Mouse (Mus musculus) olfactory bulb, adult 2 months (tissue): Measurements from ENCODE around the gene E030018B13Rik. TPM values are rescaled to one million over a fixed set of nuclear protein-coding genes. Genes with fewer than 3 reads are reported as not detected.

ENCODE experiments used
- H3K27ac ChIP-seq: fragments of 200-500 bp; 2 replicates; pipeline ENCODE4 v1.5.1; 2012; ENCODE audit warnings: low read depth, low read length; ENCODE audit not compliant: insufficient read depth
- H3K4me1 ChIP-seq: fragments of 200-500 bp; 2 replicates; pipeline ENCODE4 v1.6.1; 2012; ENCODE audit warnings: low read length; ENCODE audit not compliant: control insufficient read depth, insufficient read depth
- H3K4me3 ChIP-seq: fragments of 200-500 bp; 2 replicates; pipeline ENCODE4 v1.5.1; 2012; ENCODE audit warnings: mild to moderate bottlenecking, low read depth, low read length, moderate library complexity; ENCODE audit not compliant: insufficient read depth
- CTCF ChIP-seq: fragments of 200-500 bp; IDR thresholded peaks from 2 replicates; pipeline ENCODE4 v1.5.1; 2012; ENCODE audit warnings: low read depth, mild to moderate bottlenecking, low read length, moderate library complexity; ENCODE audit not compliant: insufficient read depth
- POLR2A ChIP-seq: fragments of 200-500 bp; IDR thresholded peaks from 2 replicates; pipeline ENCODE4 v1.6.1; 2012; ENCODE audit warnings: mild to moderate bottlenecking, low read depth, low read length, moderate library complexity; ENCODE audit not compliant: insufficient read depth
- WGBS: fragments of 180-500 bp; shearing (Covaris S2); methylation state at CpG from one replicate; pipeline ENCODE4 v1.1.7; 2018; 5-methylcytosine and 5-hydroxymethylcytosine counted together
- polyA plus RNA-seq: library from polyadenylated mRNA; stranded (reverse); fragments of >200 nt; gene quantifications from 2 replicates; pipeline ENCODE4 v1.2.4, GENCODE M21; 2012; ENCODE audit warnings: low replicate concordance; ENCODE audit not compliant: missing spikeins, insufficient read depth, insufficient read length

The E030018B13Rik gene
- polyA plus RNA-seq, 1 experiment: not detected

- Histone ChIP-seq H3K4me1 (peaks cover 27% of the 10 kb centered on the region), H3K27ac (no peak overlapping the region), H3K4me3 (no peak overlapping the region)
- TF ChIP-seq POLR2A (no peak), CTCF (no peak)
- WGBS: 50% methylated on average over 5 of the region's 5 CpGs
Observed at GRCm38 (mm10) chr7:63930766-63931165, 14.1 kb downstream of the E030018B13Rik start.

GRCm38 (mm10) chr7:63932461-63932860 is 15.8 kb downstream of the E030018B13Rik start:
- TF ChIP-seq CTCF: no peak
- no peak for TF ChIP-seq POLR2A
- Histone ChIP-seq H3K27ac (no peak overlapping the region), H3K4me1 (peaks cover 18% of the 10 kb centered on the region), H3K4me3 (no peak overlapping the region)
- WGBS: 82% methylated on average over 3 of the region's 3 CpGs

- TF ChIP-seq POLR2A (no peak), CTCF (no peak)
- WGBS: 56% methylated on average over 6 of the region's 6 CpGs
- H3K4me1 ChIP-seq: peaks cover 14% of the 10 kb centered on the region; the same call in 1 of the 2 replicates
- no peak overlapping the region for H3K4me3 ChIP-seq
- H3K27ac ChIP-seq: 0 out of 2 replicates have a peak overlapping the region, but pooled peaks have one; percentile 38
Observed at GRCm38 (mm10) chr7:63933905-63934304, 17.2 kb downstream of the E030018B13Rik start.

GRCm38 (mm10) chr7:63934530-63934929 is 17.9 kb downstream of the E030018B13Rik start:
- Histone ChIP-seq H3K4me3 (0 out of 2 replicates have a peak overlapping the region, but pooled peaks have one; percentile 4), H3K27ac (peak overlapping the region; percentile 73), H3K4me1 (peaks cover 16% of the 10 kb centered on the region)
- no peak for TF ChIP-seq POLR2A
- TF ChIP-seq CTCF: no peak
- 41% methylated on average over 1 of the region's 1 CpGs for WGBS

GRCm38 (mm10) chr7:63935809-63936187 is 19.1 kb downstream of the E030018B13Rik start:
- WGBS: 17% methylated on average over 8 of the region's 8 CpGs
- H3K4me3 ChIP-seq: peak overlapping the region; percentile 91
- TF ChIP-seq CTCF: no peak
- TF ChIP-seq POLR2A: no peak
- peaks cover 21% of the 10 kb centered on the region for H3K4me1 ChIP-seq
- H3K27ac ChIP-seq: peak overlapping the region; percentile 73

GRCm38 (mm10) chr7:63936188-63936985 is 19.7 kb downstream of the E030018B13Rik start:
- Histone ChIP-seq H3K4me1 (peaks cover 21% of the 10 kb centered on the region), H3K4me3 (peak overlapping the region; percentile 91), H3K27ac (peak overlapping the region; percentile 73)
- WGBS: 1% methylated on average over 34 of the region's 34 CpGs
- TF ChIP-seq CTCF (no peak), POLR2A (no peak)

GRCm38 (mm10) chr7:63936986-63937235 is 20.3 kb downstream of the E030018B13Rik start:
- WGBS: under 1% methylated on average over 11 of the region's 11 CpGs
- TF ChIP-seq POLR2A (no peak), CTCF (no peak)
- Histone ChIP-seq H3K27ac (peak overlapping the region; percentile 40), H3K4me3 (peak overlapping the region; percentile 91), H3K4me1 (peaks cover 19% of the 10 kb centered on the region)

GRCm38 (mm10) chr7:63937236-63938065 is 20.8 kb downstream of the E030018B13Rik start:
- TF ChIP-seq POLR2A: peak; percentile 8; the same call in 1 of the 2 replicates
- no peak for TF ChIP-seq CTCF
- peaks cover 19% of the 10 kb centered on the region for H3K4me1 ChIP-seq
- peak overlapping the region; percentile 91 for H3K4me3 ChIP-seq
- under 1% methylated on average over 84 of the region's 88 CpGs for WGBS
- peak overlapping the region; percentile 93 for H3K27ac ChIP-seq

- Histone ChIP-seq H3K4me3 (peak overlapping the region; percentile 91), H3K4me1 (peaks cover 19% of the 10 kb centered on the region), H3K27ac (peak overlapping the region; percentile 93)
- no peak for TF ChIP-seq POLR2A
- 1% methylated on average over 121 of the region's 121 CpGs for WGBS
Observed at GRCm38 (mm10) chr7:63938066-63938913, 21.6 kb downstream of the E030018B13Rik start.
